Mouse (Mus musculus) small intestine, adult 2 months (tissue): ENCODE data around the gene Tyw1. TPM values are rescaled to one million over a fixed set of nuclear protein-coding genes. Genes with fewer than 3 reads are reported as not detected.

Experiments
- H3K27ac ChIP-seq: fragments of 200-500 bp; 2 replicates; pipeline ENCODE4 v1.5.1; 2012; ENCODE audit warnings: low read depth, low read length, control low read depth, inconsistent platforms; ENCODE audit not compliant: insufficient read depth
- H3K27me3 ChIP-seq: fragments of 200-500 bp; 2 replicates; pipeline ENCODE4 v1.6.1; 2012; ENCODE audit warnings: mild to moderate bottlenecking, moderate library complexity, low read length, inconsistent platforms; ENCODE audit not compliant: control insufficient read depth, insufficient read depth
- H3K36me3 ChIP-seq: fragments of 200-500 bp; 2 replicates; pipeline ENCODE4 v1.6.1; 2012; ENCODE audit warnings: mild to moderate bottlenecking, low read length, control low read depth, inconsistent platforms; ENCODE audit not compliant: control insufficient read depth, insufficient read depth
- H3K4me1 ChIP-seq: fragments of 200-500 bp; 2 replicates; pipeline ENCODE4 v1.6.1; 2012; ENCODE audit warnings: low read length, inconsistent platforms, mixed read lengths; ENCODE audit not compliant: control insufficient read depth, insufficient read depth, insufficient read length
- H3K4me3 ChIP-seq: fragments of 200-500 bp; 2 replicates; pipeline ENCODE4 v1.5.1; 2012; ENCODE audit warnings: low read depth, mild to moderate bottlenecking, control low read depth, inconsistent platforms, low read length, moderate library complexity
- CTCF ChIP-seq: fragments of 200-500 bp; IDR thresholded peaks from 2 replicates; pipeline ENCODE4 v1.5.1; 2012; ENCODE audit warnings: low read depth, mild to moderate bottlenecking, control low read depth, inconsistent platforms, low read length, moderate library complexity, mixed read lengths; ENCODE audit not compliant: insufficient replicate concordance, insufficient read length; ENCODE audit errors: extremely low read depth
- POLR2A ChIP-seq: fragments of 200-500 bp; IDR thresholded peaks from 2 replicates; pipeline ENCODE4 v1.6.1; 2012; ENCODE audit warnings: low read depth, mild to moderate bottlenecking, control low read depth, inconsistent platforms, low read length, moderate library complexity
- WGBS: fragments of 180-500 bp; shearing (Covaris S2); methylation state at CpG from one replicate; pipeline ENCODE4 v1.1.7; 2018; 5-methylcytosine and 5-hydroxymethylcytosine counted together
- polyA plus RNA-seq: library from polyadenylated mRNA; depleted of rRNA; stranded (reverse); fragments of >200 nt; gene quantifications from 2 replicates; pipeline ENCODE4 v1.2.3, GENCODE M21; 2012

Gene Tyw1
- polyA plus RNA-seq, 1 experiment: 5.7 TPM

DNA sequence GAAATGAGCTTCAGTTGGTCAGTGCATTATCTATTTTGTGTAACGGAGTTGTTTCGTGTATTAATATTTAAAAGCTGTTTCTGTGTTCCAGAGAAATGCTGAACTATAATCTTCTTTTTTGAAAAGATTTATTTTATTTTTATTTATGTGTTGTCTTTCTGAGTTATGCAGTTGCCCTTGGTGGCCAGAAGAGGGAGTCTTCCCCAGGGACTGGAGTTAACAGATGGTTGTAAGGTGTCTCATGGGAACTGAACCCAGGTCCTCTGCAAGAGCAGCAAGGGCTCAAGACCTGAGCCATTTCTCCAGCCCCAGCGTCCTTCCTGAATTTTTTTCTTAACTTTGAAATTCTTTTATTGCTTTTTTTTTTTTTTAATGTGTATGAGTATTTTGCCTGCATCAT, 59.5 kb downstream of the Tyw1 start:
- peaks cover 2% of the 10 kb centered on the region for H3K36me3 ChIP-seq
- H3K4me3 ChIP-seq: no peak overlapping the region
- WGBS: 94% methylated on average over 3 of the region's 3 CpGs
- H3K27ac ChIP-seq: no peak overlapping the region
- H3K27me3 ChIP-seq: no peaks in the 10 kb centered on the region
- no peak for TF ChIP-seq POLR2A
- TF ChIP-seq CTCF: no peak
- no peaks in the 10 kb centered on the region for H3K4me1 ChIP-seq

DNA sequence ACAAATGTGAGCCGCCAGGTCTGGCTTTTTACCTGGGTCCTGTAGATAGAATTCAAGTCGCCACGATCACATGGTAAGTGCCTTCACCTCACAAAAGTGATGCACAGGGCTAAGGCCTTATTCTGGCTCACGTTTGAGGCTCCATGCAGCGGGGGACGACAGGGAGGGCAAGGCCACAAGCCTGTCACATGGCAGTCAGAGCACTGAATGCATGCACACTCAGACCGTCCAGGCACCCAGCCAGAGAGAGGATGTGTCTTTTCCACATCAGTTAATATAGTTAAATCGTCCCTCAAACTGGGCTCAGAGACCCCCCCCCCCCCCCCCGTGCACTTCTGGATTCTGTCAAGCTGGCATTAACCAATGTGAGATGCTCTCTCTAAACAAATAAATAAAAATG, 60.9 kb downstream of the Tyw1 start:
- H3K4me1 ChIP-seq: no peaks in the 10 kb centered on the region
- whole genome bisulfite sequencing: 92% methylated on average over 9 of the region's 9 CpGs
- peaks cover 2% of the 10 kb centered on the region for H3K36me3 ChIP-seq
- no peak overlapping the region for H3K27ac ChIP-seq
- no peak overlapping the region for H3K4me3 ChIP-seq
- no peak for TF ChIP-seq POLR2A
- TF ChIP-seq CTCF: no peak
- H3K27me3 ChIP-seq: no peaks in the 10 kb centered on the region

DNA sequence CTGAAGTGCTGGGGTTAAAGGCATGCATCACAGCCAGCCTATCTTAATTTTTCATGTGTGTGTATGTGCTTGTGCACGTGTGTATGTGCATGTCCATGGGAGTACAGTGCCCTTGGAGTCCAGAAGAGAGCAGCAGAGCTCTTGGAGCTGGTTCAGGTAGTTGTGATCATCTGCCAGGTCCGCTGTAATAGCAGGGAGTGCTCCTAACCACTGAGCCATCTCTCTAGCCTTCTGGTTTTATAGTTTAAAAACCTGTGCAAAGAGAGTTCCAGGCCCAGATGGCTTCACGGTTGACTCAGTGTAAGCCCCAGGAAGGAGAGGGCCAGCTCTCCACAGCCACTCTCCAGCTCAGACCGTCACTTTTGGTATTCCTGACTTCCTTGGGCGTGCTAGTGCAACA, 64.4 kb downstream of the Tyw1 start:
- WGBS: 93% methylated on average over 5 of the region's 5 CpGs
- Histone ChIP-seq H3K27me3 (no peaks in the 10 kb centered on the region), H3K27ac (no peak overlapping the region), H3K4me3 (no peak overlapping the region), H3K4me1 (no peaks in the 10 kb centered on the region), H3K36me3 (peaks cover 3% of the 10 kb centered on the region)
- TF ChIP-seq CTCF: no peak
- TF ChIP-seq POLR2A: no peak

DNA sequence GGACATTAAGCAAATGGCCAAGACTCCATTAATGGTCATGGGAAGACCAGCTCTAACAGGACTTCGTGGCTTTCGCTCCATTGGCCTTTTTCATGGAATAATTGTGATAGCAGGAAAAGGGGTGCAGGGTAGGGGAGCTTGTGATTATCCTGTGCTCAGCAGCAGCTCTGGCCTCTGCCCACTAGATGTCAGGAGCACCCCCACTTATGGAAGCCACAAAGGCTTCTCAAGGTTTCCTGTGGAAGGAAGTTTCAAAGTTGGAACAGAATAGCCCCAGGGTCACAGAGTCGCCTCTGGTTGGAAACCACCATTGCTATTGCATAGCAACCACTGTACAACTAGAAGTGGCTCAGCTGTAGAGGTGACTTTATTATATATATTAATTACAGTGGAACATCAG, 65.1 kb downstream of the Tyw1 start:
- no peak overlapping the region for H3K27ac ChIP-seq
- TF ChIP-seq POLR2A: no peak
- no peak for TF ChIP-seq CTCF
- 74% methylated on average over 3 of the region's 3 CpGs for whole genome bisulfite sequencing

DNA sequence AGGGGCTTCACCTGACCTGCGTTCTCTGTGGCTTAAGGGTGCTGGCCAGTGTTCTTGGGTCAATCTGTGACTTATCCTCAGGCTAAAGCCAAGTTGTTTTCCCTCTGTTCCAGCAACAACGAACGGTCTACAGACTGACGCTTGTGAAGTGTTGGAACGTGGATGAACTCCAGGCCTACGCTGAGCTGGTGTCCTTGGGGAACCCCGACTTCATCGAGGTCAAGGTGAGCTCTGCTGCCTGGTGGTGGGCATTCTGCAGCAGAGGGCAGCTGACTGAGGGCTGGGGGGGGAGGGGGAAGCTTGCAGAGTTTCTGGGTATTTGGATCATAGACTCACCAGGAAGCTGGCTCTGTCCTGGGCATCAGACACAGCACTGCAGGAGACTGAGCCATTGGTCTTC, 70.1 kb downstream of the Tyw1 start:
- Histone ChIP-seq H3K4me1 (no peaks in the 10 kb centered on the region), H3K27ac (no peak overlapping the region), H3K27me3 (no peaks in the 10 kb centered on the region), H3K36me3 (peaks cover 13% of the 10 kb centered on the region), H3K4me3 (no peak overlapping the region)
- TF ChIP-seq POLR2A (no peak), CTCF (no peak)
- 96% methylated on average over 8 of the region's 8 CpGs for WGBS

More for the DNA sequence above, 65.1 kb downstream of the Tyw1 start:
- H3K36me3 ChIP-seq: peaks cover 8% of the 10 kb centered on the region
- H3K4me1 ChIP-seq: no peaks in the 10 kb centered on the region
- H3K27me3 ChIP-seq: no peaks in the 10 kb centered on the region
- H3K4me3 ChIP-seq: no peak overlapping the region

DNA sequence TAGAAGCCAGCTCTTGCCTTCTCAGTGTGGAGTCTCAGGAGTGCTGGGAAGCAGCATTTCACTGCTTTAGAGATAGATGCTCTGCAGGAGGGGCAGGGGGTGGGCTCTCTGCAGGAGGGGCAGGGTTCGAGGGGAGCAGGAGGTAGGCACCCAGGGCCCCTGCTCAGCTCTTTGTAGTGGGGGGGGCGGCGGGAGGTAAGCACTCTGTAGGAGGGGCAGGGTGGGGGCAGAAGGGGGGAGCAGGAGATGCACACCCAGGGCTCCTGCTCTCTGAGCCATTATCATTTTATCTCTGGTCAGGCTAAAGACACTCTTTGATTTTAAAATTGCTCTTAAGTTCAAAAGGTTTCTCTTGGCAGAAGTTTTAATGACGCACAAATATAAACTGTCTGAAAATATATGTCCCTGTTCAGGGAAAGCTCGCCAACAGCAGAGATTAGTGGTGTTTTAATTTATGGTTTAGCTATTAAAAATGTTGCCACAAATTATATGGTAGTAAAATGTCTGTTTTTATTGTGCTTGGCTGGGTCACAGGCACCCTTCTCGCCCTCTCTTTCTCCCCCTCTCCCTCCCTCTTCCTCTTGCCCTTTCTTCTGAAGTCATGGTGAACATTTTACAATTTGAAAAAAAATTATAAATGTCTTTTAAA, 72.3 kb downstream of the Tyw1 start:
- Histone ChIP-seq H3K36me3 (peaks cover 13% of the 10 kb centered on the region), H3K27ac (no peak overlapping the region), H3K27me3 (no peaks in the 10 kb centered on the region), H3K4me3 (no peak overlapping the region), H3K4me1 (no peaks in the 10 kb centered on the region)
- TF ChIP-seq CTCF (no peak), POLR2A (no peak)
- 25% methylated on average over 6 of the region's 6 CpGs for WGBS

DNA sequence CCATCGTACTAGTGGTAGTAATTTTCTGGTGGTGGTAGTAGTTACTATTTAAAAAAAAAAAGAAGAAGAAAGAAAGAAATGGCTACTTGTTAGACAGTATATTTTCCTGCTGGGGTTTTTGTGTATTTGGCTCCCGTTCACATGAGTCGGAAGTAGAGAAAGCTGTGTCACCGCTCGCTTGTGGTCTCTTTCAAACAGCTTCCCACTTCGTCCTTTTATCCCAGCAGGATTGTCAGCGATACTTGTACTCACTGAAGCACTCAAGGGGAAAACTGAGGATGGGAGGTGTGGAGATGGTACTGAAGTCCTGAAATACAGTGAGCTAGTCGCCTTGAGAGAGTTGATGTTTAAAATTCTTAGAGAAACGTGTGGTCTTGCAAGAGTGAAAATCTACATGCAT, 72.9 kb downstream of the Tyw1 start:
- Histone ChIP-seq H3K36me3 (peaks cover 13% of the 10 kb centered on the region), H3K4me3 (no peak overlapping the region), H3K27ac (no peak overlapping the region), H3K4me1 (no peaks in the 10 kb centered on the region), H3K27me3 (no peaks in the 10 kb centered on the region)
- TF ChIP-seq CTCF (no peak), POLR2A (no peak)
- WGBS: 87% methylated on average over 9 of the region's 9 CpGs

DNA sequence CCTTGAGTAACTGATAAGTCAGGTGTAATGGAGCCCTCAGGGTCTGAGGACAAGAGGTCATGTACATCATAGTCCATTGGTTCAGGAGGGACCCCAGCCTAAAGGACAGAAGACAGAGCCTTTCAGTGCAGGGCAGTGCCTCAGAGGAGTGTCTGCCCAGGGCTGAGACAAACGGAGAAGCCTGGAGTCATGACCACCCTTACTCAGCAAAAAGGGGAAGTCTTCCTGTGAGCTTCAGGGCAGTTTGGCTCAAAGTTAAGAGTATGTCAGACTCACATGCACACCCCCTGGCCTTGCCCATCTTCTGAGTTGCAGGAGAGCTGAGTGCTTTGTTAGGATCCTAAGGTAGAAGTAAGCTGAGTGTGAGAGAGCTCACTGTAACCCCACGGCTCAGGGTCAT, 74.5 kb downstream of the Tyw1 start:
- H3K27me3 ChIP-seq: no peaks in the 10 kb centered on the region
- H3K4me3 ChIP-seq: no peak overlapping the region
- H3K27ac ChIP-seq: no peak overlapping the region
- no peaks in the 10 kb centered on the region for H3K4me1 ChIP-seq
- H3K36me3 ChIP-seq: peaks cover 11% of the 10 kb centered on the region
- no peak for TF ChIP-seq POLR2A
- no peak for TF ChIP-seq CTCF
- 90% methylated on average over 2 of the region's 2 CpGs for WGBS
